Mouse (Mus musculus): ENCODE data around the gene Rad51b. TPM values are rescaled to one million over a fixed set of nuclear protein-coding genes. Genes with fewer than 3 reads are reported as not detected.
A peak's percentile ranks its signal among the peaks of the same experiment; 100 is the strongest.

The Rad51b gene
- total and polyA plus RNA-seq, 3 experiments: 6.5 to 8.6 (median 8.5) TPM

DNA sequence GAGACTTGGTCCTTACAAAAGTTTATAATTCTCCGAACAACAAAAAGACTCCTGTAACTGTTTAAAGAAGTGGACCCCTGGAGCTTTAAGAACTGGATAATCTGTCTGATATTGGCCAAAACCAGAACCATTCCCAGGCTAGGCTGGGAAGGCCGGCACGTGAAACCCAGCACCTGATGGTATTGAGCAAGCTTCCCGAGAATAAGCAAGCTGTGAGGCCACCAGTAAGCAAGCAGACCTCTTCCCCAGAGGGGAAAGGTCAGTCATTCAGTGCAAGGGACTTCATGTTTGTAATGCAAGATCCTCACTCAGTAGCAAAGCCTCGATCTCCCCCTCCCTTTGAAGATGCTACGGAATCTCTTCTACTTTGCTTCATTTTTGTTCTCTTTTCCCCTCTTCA lies 4.2 kb upstream of the Rad51b start:
- peaks cover 5% of the 10 kb centered on the region for H3K79me2 ChIP-seq (replicated peaks; ENCODE audit: control insufficient read depth, extremely low read depth, insufficient read depth, poor library complexity, severe bottlenecking)
- no peaks in the 10 kb centered on the region for H3K27me3 ChIP-seq (replicated peaks)
- H3K9ac ChIP-seq (ENCODE audit: insufficient read depth, low read depth): no peak overlapping the region
- no peak for DNase-seq (ENCODE audit: extremely low read depth)
- H3K27ac ChIP-seq (ENCODE audit: insufficient read depth, low read depth): no peak overlapping the region
- no peak for TF ChIP-seq TCF12 (IDR thresholded peaks at IDR 0.05; ENCODE audit: low read depth, low read length)
- TF ChIP-seq ELF1 (IDR thresholded peaks at IDR 0.05; ENCODE audit: low read depth, low read length): no peak
- TF ChIP-seq IRF4 (IDR thresholded peaks at IDR 0.05; ENCODE audit: low read depth, low read length): no peak
- TF ChIP-seq ETS1 (conservative IDR thresholded peaks at IDR 0.05; ENCODE audit: low read depth, low read length): no peak
- TF ChIP-seq CHD2 (IDR thresholded peaks at IDR 0.05; ENCODE audit: low read length): no peak
- no peak for TF ChIP-seq ZC3H11A (IDR thresholded peaks at IDR 0.05; ENCODE audit: low read depth, low read length)
- TF ChIP-seq JUND (conservative IDR thresholded peaks at IDR 0.05; ENCODE audit: low read depth, low read length): no peak
- H3K4me1 ChIP-seq (ENCODE audit: control insufficient read depth in 1 of 2, insufficient read depth in 2 of 2): peaks cover 0 to 24% of the 10 kb centered on the region in 2 experiments; a peak in 2 of 4 replicates
- H3K9me3 ChIP-seq (replicated peaks; ENCODE audit: low read length): no peaks in the 10 kb centered on the region
- dilution Hi-C loops (cut with MboI; ENCODE audit: extremely low pct_ligation_motif_present, extremely low pct_unique_long_range_greater_than_20kb, low sequenced_read_pairs): no loop called here
- H3K4me3 ChIP-seq (replicated peaks in 1 of 3; ENCODE audit: low read depth in 2 of 3, low read length in 2 of 3, poor library complexity in 1 of 3): no peak overlapping the region
- peaks cover 17 to 51% of the 10 kb centered on the region in 2 experiments for H3K36me3 ChIP-seq (replicated peaks in 1 of 2; ENCODE audit: control insufficient read depth in 1 of 2, insufficient read depth in 1 of 2, low read length in 1 of 2)
- in situ Hi-C loops (cut with MboI; ENCODE audit: low pct_ligation_motif_present, low pct_unique_long_range_greater_than_20kb, low sequenced_read_pairs): no loop called here
- no peak overlapping the region for H3K4me2 ChIP-seq (ENCODE audit: insufficient read depth, low read depth, poor library complexity, severe bottlenecking)

DNA sequence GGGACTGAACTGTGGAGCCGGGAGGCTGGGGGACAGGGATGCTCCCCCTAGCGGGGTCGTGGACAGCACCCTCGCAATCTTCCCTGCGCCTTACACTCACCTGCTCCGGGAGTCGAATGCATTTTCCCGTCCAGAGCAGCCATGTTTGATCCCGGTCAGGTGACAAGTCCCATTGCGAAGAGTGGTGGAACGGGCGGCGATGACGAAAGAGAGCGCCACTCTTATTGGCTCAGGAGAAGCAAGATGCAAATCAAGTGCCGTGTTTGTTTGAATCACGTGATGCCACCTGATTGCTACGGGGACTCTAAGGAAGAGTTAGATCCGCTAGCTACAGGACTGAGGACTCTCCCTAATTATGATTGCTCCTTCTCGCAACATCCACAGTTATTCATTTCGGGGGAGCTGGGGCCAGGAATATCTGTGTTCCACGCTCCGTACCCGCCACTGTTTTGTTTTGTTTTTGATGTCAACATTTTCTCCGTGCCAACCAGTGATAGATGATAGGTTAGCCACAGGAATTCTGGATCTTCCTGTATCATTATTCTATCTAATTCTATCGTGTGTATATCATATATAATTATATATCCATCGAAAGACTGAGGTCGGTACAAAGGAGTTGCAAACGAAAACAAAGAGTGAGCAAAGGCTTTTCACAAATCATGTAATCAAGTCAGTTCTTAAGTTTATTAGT lies 811 bp upstream of the Rad51b start, which contains the start of gene Zfyve26:
Gene Zfyve26, minus strand, starts transcription at position 179 of the 691 bp plus-strand sequence.
- Histone ChIP-seq H3K9ac (ENCODE audit: insufficient read depth, low read depth) (peak within 1 kb of the TSS; percentile 81), H3K4me3 (replicated peaks in 1 of 3; ENCODE audit: low read depth in 2 of 3, low read length in 2 of 3, poor library complexity in 1 of 3) (peak within 1 kb of the TSS; percentile 75 to 89 (median 76)), H3K27ac (ENCODE audit: insufficient read depth, low read depth) (peak within 1 kb of the TSS; percentile 24; the same call in 1 of the 2 replicates), H3K36me3 (replicated peaks in 1 of 2; ENCODE audit: control insufficient read depth in 1 of 2, insufficient read depth in 1 of 2, low read length in 1 of 2) (peaks cover 9 to 34% of the 10 kb centered on the region in 2 experiments), H3K4me1 (ENCODE audit: control insufficient read depth in 1 of 2, insufficient read depth in 2 of 2) (peaks cover 0 to 35% of the 10 kb centered on the region in 2 experiments; a peak in 2 of 4 replicates), H3K27me3 (replicated peaks) (no peaks in the 10 kb centered on the region), H3K4me2 (ENCODE audit: insufficient read depth, low read depth, poor library complexity, severe bottlenecking) (peak within 1 kb of the TSS; percentile 93), H3K9me3 (replicated peaks; ENCODE audit: low read length) (no peaks in the 10 kb centered on the region), H3K79me2 (replicated peaks; ENCODE audit: control insufficient read depth, extremely low read depth, insufficient read depth, poor library complexity, severe bottlenecking) (peaks cover 5% of the 10 kb centered on the region)
- in situ Hi-C loops (cut with MboI; ENCODE audit: low pct_ligation_motif_present, low pct_unique_long_range_greater_than_20kb, low sequenced_read_pairs) (no loop called here), dilution Hi-C loops (cut with MboI; ENCODE audit: extremely low pct_ligation_motif_present, extremely low pct_unique_long_range_greater_than_20kb, low sequenced_read_pairs) (no loop called here)
- peak; percentile 97 for DNase-seq (ENCODE audit: extremely low read depth)
- no peak for TF ChIP-seq POLR2AphosphoS2 (IDR thresholded peaks at IDR 0.05; ENCODE audit: low read depth, low read length)
- no peak for TF ChIP-seq CHD1 (IDR thresholded peaks at IDR 0.05; ENCODE audit: low read depth, low read length)
- TF ChIP-seq NELFE (IDR thresholded peaks at IDR 0.05; ENCODE audit: low read depth, low read length): no peak; the same call in 1 of the 2 replicates
- TF ChIP-seq MAFK (IDR thresholded peaks at IDR 0.05; ENCODE audit: insufficient replicate concordance, low read length): no peak
- peak; percentile 98 for TF ChIP-seq USF2 (conservative IDR thresholded peaks at IDR 0.05; ENCODE audit: low read depth, low read length)
- TF ChIP-seq MAX (IDR thresholded peaks at IDR 0.05; ENCODE audit: low read length): peak; percentile 97
- TF ChIP-seq ZKSCAN1 (IDR thresholded peaks at IDR 0.05; ENCODE audit: borderline replicate concordance, low read depth, low read length): no peak
- 0 out of 4 replicates have a peak, but pooled peaks of 1 of the 2 experiments have one; percentile 8 for TF ChIP-seq CTCF (conservative IDR thresholded peaks at IDR 0.05 in 1 of 2, IDR thresholded peaks at IDR 0.05 in 1 of 2; ENCODE audit: low read depth in 2 of 2, low read length in 2 of 2)
- TF ChIP-seq USF1 (IDR thresholded peaks at IDR 0.05; ENCODE audit: low read depth, low read length): peak; percentile 96
- TF ChIP-seq SMC3 (IDR thresholded peaks at IDR 0.05; ENCODE audit: low read depth, low read length): no peak
- TF ChIP-seq JUN (IDR thresholded peaks at IDR 0.05; ENCODE audit: insufficient read depth, low read depth, low read length): no peak
- no peak; the same call in 1 of the 2 replicates for TF ChIP-seq IRF4 (IDR thresholded peaks at IDR 0.05; ENCODE audit: low read depth, low read length)
- no peak for TF ChIP-seq ELF1 (IDR thresholded peaks at IDR 0.05; ENCODE audit: low read depth, low read length)
- TF ChIP-seq ZC3H11A (IDR thresholded peaks at IDR 0.05; ENCODE audit: low read depth, low read length): no peak
- peak; percentile 76 for TF ChIP-seq POLR2A (IDR thresholded peaks at IDR 0.05; ENCODE audit: low read depth, low read length)
- no peak for TF ChIP-seq GABPA (IDR thresholded peaks at IDR 0.05; ENCODE audit: insufficient replicate concordance, low read depth, low read length)
- no peak for TF ChIP-seq ETS1 (conservative IDR thresholded peaks at IDR 0.05; ENCODE audit: low read depth, low read length)
- no peak; the same call in 1 of the 2 replicates for TF ChIP-seq ZMIZ1 (IDR thresholded peaks at IDR 0.05; ENCODE audit: low read depth, low read length)
- no peak; the same call in 1 of the 2 replicates for TF ChIP-seq MEF2A (IDR thresholded peaks at IDR 0.05; ENCODE audit: borderline replicate concordance, low read depth, low read length)
- no peak for TF ChIP-seq UBTF (IDR thresholded peaks at IDR 0.05; ENCODE audit: low read depth, low read length)
- no peak for TF ChIP-seq RAD21 (IDR thresholded peaks at IDR 0.05; ENCODE audit: low read depth, low read length)
- TF ChIP-seq PAX5 (IDR thresholded peaks at IDR 0.05; ENCODE audit: low read length): no peak
- TF ChIP-seq ZNF384 (IDR thresholded peaks at IDR 0.05; ENCODE audit: low read depth, low read length): no peak
- no peak for TF ChIP-seq RCOR1 (conservative IDR thresholded peaks at IDR 0.05; ENCODE audit: low read depth, low read length)
- TF ChIP-seq CHD2 (IDR thresholded peaks at IDR 0.05; ENCODE audit: low read length): no peak
- TF ChIP-seq KAT2A (IDR thresholded peaks at IDR 0.05; ENCODE audit: insufficient replicate concordance, low read length): 0 out of 2 replicates have a peak, but pooled peaks have one; percentile 55
- no peak; the same call in 1 of the 2 replicates for TF ChIP-seq MXI1 (IDR thresholded peaks at IDR 0.05; ENCODE audit: low read depth, low read length)
- TF ChIP-seq SIN3A (IDR thresholded peaks at IDR 0.05; ENCODE audit: low read length): peak; percentile 96
- TF ChIP-seq NRF1 (IDR thresholded peaks at IDR 0.05; ENCODE audit: low read depth, low read length): peak; percentile 54
